Mouse (Mus musculus): ENCODE results near the gene Tas2r107.

DNA sequence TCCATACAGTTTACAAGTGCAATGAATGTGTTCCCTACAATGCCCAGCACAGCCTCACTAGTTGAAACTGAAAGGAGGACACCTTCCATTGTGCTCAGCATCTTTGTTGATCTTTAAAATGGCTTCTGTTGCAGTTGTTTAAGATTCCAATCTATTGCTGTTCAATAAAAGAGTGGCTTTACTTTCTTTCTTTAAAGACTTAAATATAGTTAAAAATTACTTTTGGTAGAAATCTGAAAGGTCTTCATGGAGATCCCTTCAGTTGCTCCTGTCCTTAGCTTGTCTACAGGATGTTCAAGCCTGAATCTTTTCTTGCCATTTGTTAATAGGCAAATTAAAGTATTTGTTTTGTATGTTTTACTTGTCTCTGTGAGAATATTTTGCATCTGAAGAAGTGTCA is 30.0 kb upstream of the Tas2r107 start, which contains the start of gene Tas2r114:
- TF ChIP-seq GATA1 (IDR thresholded peaks at IDR 0.05; ENCODE audit: low read length) (no peak), TAL1 (IDR thresholded peaks at IDR 0.05; ENCODE audit: low read length) (no peak)
